Mouse (Mus musculus): ENCODE measurements at regions not wholly inside any gene's neighbourhood (a gene's known extent, or its start where the extent isn't known, plus 50 kb on each side); places are given as distances from the start of the nearest gene placed in this dataset.
"Not testable (repeated sequence)": the region's sequence is repeated elsewhere in the genome, so short reads cannot be mapped to it uniquely, and the experiment has no call there.

GRCm38 (mm10) chr15:17356586-17356985 lies 628.0 kb downstream of the Cdh9 start:
- no peaks in the 10 kb centered on the region for H3K4me1 ChIP-seq
- H3K4me2 ChIP-seq, result no peak overlapping the region
- no peaks in the 10 kb centered on the region for H3K9me3 ChIP-seq
- no peak for ATAC-seq (ENCODE audit: low FRiP score)
- no peak overlapping the region for H3K4me3 ChIP-seq (replicated peaks)
- H3K36me3 ChIP-seq (replicated peaks), result no peaks in the 10 kb centered on the region
- no peak overlapping the region; the same call in 1 of the 2 replicates for H3K27ac ChIP-seq
- no peak overlapping the region for H3K9ac ChIP-seq
- no peaks in the 10 kb centered on the region for H3K27me3 ChIP-seq

- Histone ChIP-seq H3K9me3 (no peaks in the 10 kb centered on the region), H3K9ac (no peak overlapping the region), H3K27me3 (no peaks in the 10 kb centered on the region), H3K4me3 (replicated peaks) (no peak overlapping the region), H3K4me1 (no peaks in the 10 kb centered on the region), H3K27ac (no peak overlapping the region), H3K36me3 (replicated peaks) (no peaks in the 10 kb centered on the region), H3K4me2 (no peak overlapping the region)
- 55% methylated on average over 2 of the region's 2 CpGs for WGBS
- peak; percentile 63; the same call in 1 of the 2 replicates for ATAC-seq (ENCODE audit: low FRiP score)
Measured at GRCm38 (mm10) chr15:17357083-17357774, 628.7 kb downstream of the Cdh9 start.

DNA sequence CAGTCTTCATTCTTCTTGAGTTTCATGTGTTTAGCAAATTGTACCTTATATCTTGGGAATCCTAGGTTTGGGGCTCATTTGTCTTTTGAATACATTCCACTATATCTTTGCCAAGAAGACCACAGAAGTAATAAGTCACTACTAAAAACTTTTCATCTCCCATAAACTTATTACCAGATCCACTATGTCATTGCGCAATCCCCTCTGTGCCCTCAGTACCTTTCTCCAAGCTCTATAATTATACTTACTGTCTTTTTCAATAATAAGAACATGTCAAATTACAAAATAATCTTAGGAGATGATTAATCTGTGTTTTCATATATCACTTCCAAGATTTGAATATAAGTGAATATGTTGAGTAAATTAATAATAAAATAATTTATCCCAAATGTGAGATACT lies 676.1 kb downstream of the Cdh9 start:
- no peak overlapping the region for H3K27ac ChIP-seq
- H3K4me2 ChIP-seq, result no peak overlapping the region
- WGBS, result 100% methylated on average over 1 of the region's 1 CpGs
- H3K9me3 ChIP-seq, result no peaks in the 10 kb centered on the region
- H3K27me3 ChIP-seq, result no peaks in the 10 kb centered on the region
- H3K4me3 ChIP-seq (replicated peaks), result no peak overlapping the region
- H3K36me3 ChIP-seq (replicated peaks), result no peaks in the 10 kb centered on the region
- H3K9ac ChIP-seq, result no peak overlapping the region
- no peaks in the 10 kb centered on the region for H3K4me1 ChIP-seq
- ATAC-seq (ENCODE audit: low FRiP score), result no peak

DNA sequence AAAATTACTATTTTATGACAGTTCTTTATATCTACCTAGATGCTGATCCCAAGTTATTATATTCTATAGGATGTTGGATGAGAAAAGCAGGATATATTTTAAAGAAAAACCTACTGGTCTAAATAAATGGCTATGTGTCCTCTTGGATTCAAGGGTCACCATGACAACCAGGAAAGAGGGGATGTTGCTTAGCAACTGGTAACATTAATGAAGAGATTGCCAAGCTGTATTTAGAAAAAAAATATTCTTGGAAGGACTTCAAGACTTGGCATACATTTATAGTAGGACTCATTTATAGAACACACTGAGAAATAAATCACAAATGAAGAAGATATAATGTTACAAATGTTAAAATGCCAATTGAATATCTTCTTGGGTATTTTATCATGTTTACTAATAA lies 699.2 kb downstream of the Cdh9 start:
- Histone ChIP-seq H3K27ac (no peak overlapping the region), H3K4me3 (replicated peaks) (no peak overlapping the region), H3K27me3 (no peaks in the 10 kb centered on the region), H3K4me1 (no peaks in the 10 kb centered on the region), H3K9ac (no peak overlapping the region), H3K36me3 (replicated peaks) (no peaks in the 10 kb centered on the region), H3K9me3 (no peaks in the 10 kb centered on the region), H3K4me2 (no peak overlapping the region)
- peak; percentile 63; the same call in 1 of the 2 replicates for ATAC-seq (ENCODE audit: low FRiP score)

GRCm38 (mm10) chr15:17431823-17432222 lies 703.3 kb downstream of the Cdh9 start:
- Histone ChIP-seq H3K4me2 (no peak overlapping the region), H3K27ac (no peak overlapping the region), H3K36me3 (replicated peaks) (no peaks in the 10 kb centered on the region), H3K27me3 (no peaks in the 10 kb centered on the region), H3K9me3 (no peaks in the 10 kb centered on the region), H3K4me1 (no peaks in the 10 kb centered on the region), H3K9ac (no peak overlapping the region), H3K4me3 (replicated peaks) (no peak overlapping the region)
- 65% methylated on average over 4 of the region's 4 CpGs for WGBS
- peak; percentile 9; the same call in 1 of the 2 replicates for ATAC-seq (ENCODE audit: low FRiP score)

GRCm38 (mm10) chr15:17435862-17436261 lies 707.3 kb downstream of the Cdh9 start:
- WGBS, result 81% methylated on average over 1 of the region's 1 CpGs

DNA sequence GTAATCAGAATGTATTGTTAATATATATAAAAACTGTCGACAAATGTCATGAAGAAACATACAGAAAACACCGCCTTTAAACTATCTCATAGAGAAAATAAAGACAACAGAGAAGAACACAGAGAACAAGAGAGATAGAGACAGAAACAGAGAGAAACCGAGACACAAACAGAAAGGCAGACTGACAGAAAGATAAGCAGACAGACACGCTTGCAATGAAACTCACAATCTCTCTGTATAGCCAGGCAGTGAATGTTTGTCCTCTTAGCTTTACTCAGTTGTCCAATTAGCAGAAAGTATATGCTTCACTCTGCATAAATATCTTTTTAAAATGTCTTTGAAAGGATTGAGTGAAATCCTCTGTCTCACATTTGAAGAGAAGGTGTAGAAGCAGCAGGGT lies 719.7 kb downstream of the Cdh9 start:
- Histone ChIP-seq H3K27me3 (no peaks in the 10 kb centered on the region), H3K9ac (no peak overlapping the region), H3K9me3 (no peaks in the 10 kb centered on the region), H3K4me3 (replicated peaks) (no peak overlapping the region), H3K27ac (no peak overlapping the region), H3K4me1 (no peaks in the 10 kb centered on the region), H3K36me3 (replicated peaks) (no peaks in the 10 kb centered on the region), H3K4me2 (no peak overlapping the region)
- WGBS, result 78% methylated on average over 4 of the region's 4 CpGs
- ATAC-seq (ENCODE audit: low FRiP score), result no peak

More at GRCm38 (mm10) chr15:17435862-17436261, 707.3 kb downstream of the Cdh9 start:
- Histone ChIP-seq H3K4me3 (replicated peaks) (no peak overlapping the region), H3K36me3 (replicated peaks) (no peaks in the 10 kb centered on the region), H3K4me2 (no peak overlapping the region), H3K27ac (no peak overlapping the region), H3K27me3 (no peaks in the 10 kb centered on the region), H3K9me3 (no peaks in the 10 kb centered on the region), H3K9ac (no peak overlapping the region), H3K4me1 (no peaks in the 10 kb centered on the region)
- no peak for ATAC-seq (ENCODE audit: low FRiP score)

DNA sequence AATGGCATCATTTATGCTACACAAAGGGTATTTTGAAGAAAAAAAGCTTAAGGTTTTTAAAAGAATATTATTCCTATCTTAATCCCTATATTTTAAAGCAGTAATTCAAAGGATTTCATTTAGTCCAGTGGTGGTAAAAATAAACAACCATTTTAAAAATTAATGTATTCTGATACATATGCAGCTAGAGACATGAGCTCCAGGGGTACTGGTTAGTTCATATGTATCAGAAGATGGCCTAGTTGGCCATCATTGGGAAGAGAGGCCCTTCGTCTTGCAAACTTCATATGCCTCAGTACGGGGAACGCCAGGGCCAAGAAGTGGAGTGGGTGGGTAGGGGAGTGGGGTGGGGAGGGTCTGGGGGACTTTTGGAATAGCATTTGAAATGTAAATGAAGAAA lies 721.2 kb downstream of the Cdh9 start:
- 91% methylated on average over 3 of the region's 3 CpGs for WGBS
- not testable (repeated sequence) for H3K4me1 ChIP-seq; H3K36me3 ChIP-seq (replicated peaks); H3K9ac ChIP-seq; ATAC-seq (ENCODE audit: low FRiP score); H3K4me3 ChIP-seq (replicated peaks); H3K4me2 ChIP-seq; H3K27ac ChIP-seq; H3K9me3 ChIP-seq; H3K27me3 ChIP-seq

DNA sequence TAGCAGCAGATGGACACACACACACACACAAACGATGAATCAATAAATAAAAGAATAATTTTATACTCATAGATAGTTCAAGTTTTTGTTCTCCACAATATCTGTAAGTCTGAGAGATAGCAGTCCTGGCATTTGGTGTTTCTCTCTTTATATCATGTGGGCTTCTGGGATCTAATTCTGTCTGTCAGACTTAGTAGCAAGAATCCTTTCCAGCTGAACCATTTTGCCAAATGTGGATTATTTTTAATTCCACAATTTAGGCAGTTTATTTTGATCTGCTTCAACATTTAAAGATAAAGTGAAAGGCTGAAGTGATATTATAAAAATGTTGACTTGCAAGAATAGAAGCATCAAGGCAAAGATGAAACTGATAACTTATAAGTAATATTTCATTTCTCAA lies 738.5 kb downstream of the Cdh9 start:
- no peak overlapping the region for H3K27ac ChIP-seq
- H3K4me1 ChIP-seq, result no peaks in the 10 kb centered on the region
- H3K36me3 ChIP-seq (replicated peaks), result no peaks in the 10 kb centered on the region
- no peak overlapping the region for H3K9ac ChIP-seq
- H3K4me3 ChIP-seq (replicated peaks), result no peak overlapping the region
- no peak overlapping the region for H3K4me2 ChIP-seq
- no peaks in the 10 kb centered on the region for H3K27me3 ChIP-seq
- 93% methylated on average over 1 of the region's 1 CpGs for WGBS
- ATAC-seq (ENCODE audit: low FRiP score), result no peak
- no peaks in the 10 kb centered on the region for H3K9me3 ChIP-seq

GRCm38 (mm10) chr15:17493561-17493960 lies 765.0 kb downstream of the Cdh9 start:
- Histone ChIP-seq H3K27me3 (no peaks in the 10 kb centered on the region), H3K9ac (no peak overlapping the region), H3K36me3 (replicated peaks) (no peaks in the 10 kb centered on the region), H3K27ac (no peak overlapping the region), H3K4me1 (no peaks in the 10 kb centered on the region), H3K4me2 (no peak overlapping the region), H3K4me3 (replicated peaks) (no peak overlapping the region), H3K9me3 (no peaks in the 10 kb centered on the region)
- WGBS, result 52% methylated on average over 2 of the region's 2 CpGs
- no peak for ATAC-seq (ENCODE audit: low FRiP score)
